Mouse (Mus musculus): ENCODE data around the gene Gnai3. TPM values are rescaled to one million over a fixed set of nuclear protein-coding genes. Genes with fewer than 3 reads are reported as not detected.

The Gnai3 gene
- polyA plus RNA-seq, 1 experiment from 2014 or later: 134 TPM

DNA sequence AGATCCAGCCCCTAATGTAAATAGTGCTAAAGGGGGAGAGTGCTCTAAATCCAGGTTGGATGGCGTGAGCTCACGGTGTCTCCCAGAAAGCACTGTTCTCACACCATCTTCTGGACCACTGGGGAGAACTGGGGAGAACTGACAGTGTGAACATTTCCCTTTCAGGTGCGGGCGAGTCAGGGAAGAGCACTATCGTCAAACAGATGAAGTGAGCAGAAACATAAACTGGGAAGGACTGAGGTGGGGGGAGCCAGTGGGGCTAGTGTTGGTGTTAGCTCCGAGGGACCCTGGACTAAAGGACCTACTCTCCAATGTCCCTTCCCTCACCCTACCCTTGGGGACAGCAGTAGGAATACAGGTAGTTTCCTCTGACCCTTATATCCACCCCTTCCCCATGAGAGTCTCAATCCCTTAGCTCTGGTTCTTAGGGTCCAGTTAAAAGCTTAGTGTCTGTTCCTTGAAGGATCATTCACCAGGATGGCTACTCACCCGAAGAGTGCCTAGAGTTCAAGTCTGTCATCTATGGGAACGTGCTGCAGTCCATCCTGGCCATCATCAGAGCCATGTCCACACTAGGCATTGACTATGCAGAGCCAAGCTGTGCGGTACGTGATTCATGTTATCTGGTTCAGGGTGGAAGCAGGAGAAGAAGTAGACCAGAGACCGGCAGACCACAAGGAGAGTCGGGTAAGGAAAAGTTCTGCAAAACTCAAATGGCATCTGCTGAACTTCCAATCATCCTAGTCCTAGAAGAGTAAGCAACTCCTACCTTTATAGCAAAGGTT, 50.8 kb downstream of the Gnai3 start:
- ATAC-seq (replicated peaks; ENCODE audit: low FRiP score, low read depth) (no peak), DNase-seq (ENCODE audit: low spot score) (no peak)
- 94% methylated on average over 12 of the region's 12 CpGs for WGBS

DNA sequence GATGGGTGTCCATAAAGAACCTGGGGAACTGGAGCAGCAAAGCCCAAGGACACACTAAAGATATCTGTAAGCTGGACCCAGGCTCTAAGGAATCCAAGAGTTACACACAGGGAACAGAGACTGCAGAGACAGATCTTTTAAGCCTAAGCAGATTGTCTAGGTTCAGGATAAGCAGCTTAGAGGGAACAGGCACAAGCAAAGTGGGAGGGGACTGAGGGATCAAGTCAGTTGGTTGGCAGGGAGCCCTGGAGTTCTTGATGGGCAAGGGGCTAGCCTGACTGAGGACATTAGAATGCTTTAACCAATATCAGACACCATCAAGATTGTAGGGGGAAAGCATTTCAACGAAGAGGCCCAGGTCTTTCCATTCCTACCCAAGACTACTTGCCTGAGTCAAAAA, 51.8 kb downstream of the Gnai3 start:
- no peak for ATAC-seq (replicated peaks; ENCODE audit: low FRiP score, low read depth)
- H3K4me1 ChIP-seq (replicated peaks; ENCODE audit: insufficient read depth, low read length): no peaks in the 10 kb centered on the region
- DNase-seq (ENCODE audit: low spot score): no peak
- no peak overlapping the region for H3K4me3 ChIP-seq (replicated peaks; ENCODE audit: low read depth, low read length)
- H3K36me3 ChIP-seq (ENCODE audit: insufficient read depth, low read length): no peaks in the 10 kb centered on the region
- no peak overlapping the region for H3K4me2 ChIP-seq (ENCODE audit: low read length)
- no peaks in the 10 kb centered on the region for H3K27me3 ChIP-seq (ENCODE audit: insufficient read depth, low read length)
- H3K9me3 ChIP-seq (replicated peaks; ENCODE audit: low read length): no peaks in the 10 kb centered on the region
- no peak overlapping the region for H3K27ac ChIP-seq
- no peak overlapping the region for H3K9ac ChIP-seq (ENCODE audit: low read depth, low read length)
- TF ChIP-seq CTCF (IDR thresholded peaks at IDR 0.05; ENCODE audit: low read depth): no peak
- WGBS: 88% methylated on average over 1 of the region's 1 CpGs

More for the DNA sequence above, 50.8 kb downstream of the Gnai3 start:
- Histone ChIP-seq H3K27me3 (ENCODE audit: insufficient read depth, low read length) (no peaks in the 10 kb centered on the region), H3K4me3 (replicated peaks; ENCODE audit: low read depth, low read length) (no peak overlapping the region), H3K36me3 (ENCODE audit: insufficient read depth, low read length) (no peaks in the 10 kb centered on the region), H3K27ac (no peak overlapping the region), H3K4me2 (ENCODE audit: low read length) (no peak overlapping the region), H3K9me3 (replicated peaks; ENCODE audit: low read length) (no peaks in the 10 kb centered on the region), H3K4me1 (replicated peaks; ENCODE audit: insufficient read depth, low read length) (no peaks in the 10 kb centered on the region), H3K9ac (ENCODE audit: low read depth, low read length) (no peak overlapping the region)
- no peak for TF ChIP-seq CTCF (IDR thresholded peaks at IDR 0.05; ENCODE audit: low read depth)

DNA sequence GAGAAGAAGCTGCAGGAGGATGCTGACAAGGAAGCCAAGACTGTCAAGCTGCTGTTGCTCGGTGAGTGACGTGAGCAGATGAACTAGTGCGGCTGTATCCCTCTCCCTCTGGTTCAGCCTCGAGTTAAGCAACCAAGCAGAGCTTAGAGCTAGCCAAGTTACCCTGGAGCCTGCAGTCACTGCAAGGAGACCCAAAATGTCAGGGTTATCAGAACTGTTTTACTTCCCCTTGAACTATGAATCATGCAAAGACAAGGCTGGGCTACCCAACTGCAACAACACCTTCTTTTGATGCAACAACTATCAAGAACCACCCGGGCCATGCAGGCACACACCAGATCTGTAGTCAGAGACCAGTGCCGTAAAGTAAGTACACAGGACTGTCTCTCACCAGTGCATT, 52.6 kb downstream of the Gnai3 start:
- H3K4me2 ChIP-seq (ENCODE audit: low read length): no peak overlapping the region
- no peak overlapping the region for H3K9ac ChIP-seq (ENCODE audit: low read depth, low read length)
- no peak overlapping the region for H3K4me3 ChIP-seq (replicated peaks; ENCODE audit: low read depth, low read length)
- DNase-seq (ENCODE audit: low spot score) (no peak), ATAC-seq (replicated peaks; ENCODE audit: low FRiP score, low read depth) (no peak)
- WGBS: 58% methylated on average over 6 of the region's 6 CpGs
- TF ChIP-seq CTCF (IDR thresholded peaks at IDR 0.05; ENCODE audit: low read depth): no peak
- H3K27me3 ChIP-seq (ENCODE audit: insufficient read depth, low read length): no peaks in the 10 kb centered on the region
- no peak overlapping the region for H3K27ac ChIP-seq
- H3K9me3 ChIP-seq (replicated peaks; ENCODE audit: low read length): no peaks in the 10 kb centered on the region
- H3K36me3 ChIP-seq (ENCODE audit: insufficient read depth, low read length): no peaks in the 10 kb centered on the region
- no peaks in the 10 kb centered on the region for H3K4me1 ChIP-seq (replicated peaks; ENCODE audit: insufficient read depth, low read length)

DNA sequence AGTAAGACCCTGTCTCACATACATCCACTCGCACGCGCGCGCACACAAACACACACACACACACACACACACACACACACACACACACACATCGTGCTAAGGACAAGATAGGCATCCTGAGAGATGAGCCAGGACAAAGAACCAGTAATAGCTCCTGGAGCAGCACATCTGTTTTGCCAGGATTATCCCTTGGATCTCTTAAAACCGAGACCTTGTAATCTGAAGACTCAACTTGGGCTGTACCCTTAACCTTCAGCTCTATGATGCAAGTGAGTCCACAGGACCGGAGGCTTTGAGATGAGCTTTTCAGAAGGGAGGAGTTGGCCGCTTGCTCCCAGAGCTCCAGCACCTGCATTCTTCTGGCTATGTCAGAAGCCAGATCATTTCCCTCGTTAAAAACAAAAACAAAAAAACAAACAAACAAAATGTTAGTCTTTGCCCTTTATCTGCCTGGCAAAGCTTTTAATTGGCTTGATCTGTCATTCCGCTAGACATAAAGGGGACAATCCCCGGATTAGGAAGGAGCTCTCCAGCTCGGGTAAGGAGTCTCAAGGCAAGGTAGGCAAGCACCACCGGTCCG, 53.3 kb downstream of the Gnai3 start, which contains the start of gene Gnat2:
TSS of gene Gnat2 (plus strand) at position 254 of the 580 bp plus-strand sequence.
- Histone ChIP-seq H3K27me3 (ENCODE audit: insufficient read depth, low read length) (no peaks in the 10 kb centered on the region), H3K27ac (no peak within 1 kb of the TSS), H3K4me3 (replicated peaks; ENCODE audit: low read depth, low read length) (no peak within 1 kb of the TSS), H3K9me3 (replicated peaks; ENCODE audit: low read length) (no peaks in the 10 kb centered on the region), H3K9ac (ENCODE audit: low read depth, low read length) (no peak within 1 kb of the TSS), H3K4me1 (replicated peaks; ENCODE audit: insufficient read depth, low read length) (no peaks in the 10 kb centered on the region), H3K36me3 (ENCODE audit: insufficient read depth, low read length) (no peaks in the 10 kb centered on the region), H3K4me2 (ENCODE audit: low read length) (no peak within 1 kb of the TSS)
- DNase-seq (ENCODE audit: low spot score) (no peak), ATAC-seq (replicated peaks; ENCODE audit: low FRiP score, low read depth) (no peak)
- 80% methylated on average over 15 of the region's 15 CpGs for WGBS
- no peak for TF ChIP-seq CTCF (IDR thresholded peaks at IDR 0.05; ENCODE audit: low read depth)

DNA sequence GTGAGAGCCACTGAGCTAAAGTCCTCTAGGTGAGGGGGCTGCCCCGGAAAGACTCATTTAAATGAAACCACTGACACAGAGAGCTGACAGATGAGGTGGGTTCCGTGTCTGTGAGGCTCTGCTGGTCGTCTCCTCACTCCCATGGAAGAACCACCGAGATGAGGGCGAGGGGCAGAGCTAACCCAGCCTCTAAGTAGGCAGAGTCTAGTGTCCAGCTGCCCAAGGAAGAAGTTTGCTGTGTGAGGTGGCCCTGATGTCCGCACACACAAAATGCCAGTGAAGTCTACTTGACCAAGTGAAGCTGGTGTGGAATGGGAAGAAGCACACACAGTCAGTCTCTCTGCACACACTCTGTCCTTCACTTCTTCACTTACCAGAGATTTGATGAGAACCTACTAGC, 53.9 kb downstream of the Gnai3 start:
- 69% methylated on average over 6 of the region's 6 CpGs for WGBS
- H3K9me3 ChIP-seq (replicated peaks; ENCODE audit: low read length): no peaks in the 10 kb centered on the region
- no peak overlapping the region for H3K4me2 ChIP-seq (ENCODE audit: low read length)
- no peak overlapping the region for H3K4me3 ChIP-seq (replicated peaks; ENCODE audit: low read depth, low read length)
- ATAC-seq (replicated peaks; ENCODE audit: low FRiP score, low read depth) (no peak), DNase-seq (ENCODE audit: low spot score) (no peak)
- no peak overlapping the region for H3K9ac ChIP-seq (ENCODE audit: low read depth, low read length)
- no peak overlapping the region for H3K27ac ChIP-seq
- TF ChIP-seq CTCF (IDR thresholded peaks at IDR 0.05; ENCODE audit: low read depth): no peak
- H3K36me3 ChIP-seq (ENCODE audit: insufficient read depth, low read length): no peaks in the 10 kb centered on the region
- peaks cover 3% of the 10 kb centered on the region; the same call in 1 of the 2 replicates for H3K4me1 ChIP-seq (replicated peaks; ENCODE audit: insufficient read depth, low read length)
- no peaks in the 10 kb centered on the region for H3K27me3 ChIP-seq (ENCODE audit: insufficient read depth, low read length)

DNA sequence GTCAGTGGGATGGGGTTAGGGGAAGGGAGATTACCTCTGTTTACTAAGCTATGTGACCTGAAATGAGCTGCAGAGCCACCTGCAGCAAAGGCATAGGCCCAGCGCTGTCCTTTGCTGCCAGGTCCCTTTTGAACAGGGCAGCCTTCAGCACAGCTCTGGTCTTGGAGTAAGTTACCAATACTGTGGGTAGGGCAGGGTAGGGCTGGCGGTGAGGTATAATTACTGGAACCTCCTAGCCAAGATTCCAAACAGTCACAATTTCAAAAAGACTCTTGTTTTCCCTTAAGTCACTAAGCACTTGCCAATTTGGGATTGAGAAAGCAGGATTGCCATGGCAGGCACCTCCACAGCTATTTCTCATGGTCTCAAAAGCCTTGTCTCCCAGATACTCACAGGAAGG, 55.4 kb downstream of the Gnai3 start:
- no peak for TF ChIP-seq CTCF (IDR thresholded peaks at IDR 0.05; ENCODE audit: low read depth)
- no peak overlapping the region for H3K9ac ChIP-seq (ENCODE audit: low read depth, low read length)
- no peaks in the 10 kb centered on the region for H3K27me3 ChIP-seq (ENCODE audit: insufficient read depth, low read length)
- no peak for ATAC-seq (replicated peaks; ENCODE audit: low FRiP score, low read depth)
- H3K27ac ChIP-seq: no peak overlapping the region
- no peaks in the 10 kb centered on the region for H3K9me3 ChIP-seq (replicated peaks; ENCODE audit: low read length)
- 94% methylated on average over 2 of the region's 2 CpGs for WGBS
- no peaks in the 10 kb centered on the region for H3K36me3 ChIP-seq (ENCODE audit: insufficient read depth, low read length)
- no peak overlapping the region for H3K4me3 ChIP-seq (replicated peaks; ENCODE audit: low read depth, low read length)
- no peak for DNase-seq (ENCODE audit: low spot score)
- H3K4me1 ChIP-seq (replicated peaks; ENCODE audit: insufficient read depth, low read length): peaks cover 8% of the 10 kb centered on the region; the same call in 1 of the 2 replicates
- H3K4me2 ChIP-seq (ENCODE audit: low read length): no peak overlapping the region
